Mouse (Mus musculus): Measurements from ENCODE around the gene Rhoc.

Rhoc gene

DNA sequence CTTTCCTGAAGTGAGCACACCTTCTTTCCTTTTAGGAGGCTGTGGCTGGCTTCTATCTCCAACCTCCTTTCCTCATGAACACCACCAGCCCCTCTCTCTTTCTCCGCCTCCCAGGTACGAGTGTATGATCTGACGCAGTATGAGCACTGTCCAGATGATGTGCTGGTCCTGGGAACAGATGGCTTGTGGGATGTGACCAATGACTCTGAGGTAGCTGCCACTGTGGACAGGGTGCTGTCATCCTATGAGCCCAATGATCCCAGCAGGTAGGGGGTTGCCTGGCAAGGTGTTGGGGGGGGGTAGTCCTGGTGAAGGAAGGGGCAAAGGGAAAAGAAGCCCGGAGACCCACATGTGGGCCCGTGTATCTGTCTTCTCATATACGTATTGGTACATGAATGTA is 2.9 kb upstream of the Rhoc start:
- no peak for DNase-seq (ENCODE audit: low read depth, low spot score)

DNA sequence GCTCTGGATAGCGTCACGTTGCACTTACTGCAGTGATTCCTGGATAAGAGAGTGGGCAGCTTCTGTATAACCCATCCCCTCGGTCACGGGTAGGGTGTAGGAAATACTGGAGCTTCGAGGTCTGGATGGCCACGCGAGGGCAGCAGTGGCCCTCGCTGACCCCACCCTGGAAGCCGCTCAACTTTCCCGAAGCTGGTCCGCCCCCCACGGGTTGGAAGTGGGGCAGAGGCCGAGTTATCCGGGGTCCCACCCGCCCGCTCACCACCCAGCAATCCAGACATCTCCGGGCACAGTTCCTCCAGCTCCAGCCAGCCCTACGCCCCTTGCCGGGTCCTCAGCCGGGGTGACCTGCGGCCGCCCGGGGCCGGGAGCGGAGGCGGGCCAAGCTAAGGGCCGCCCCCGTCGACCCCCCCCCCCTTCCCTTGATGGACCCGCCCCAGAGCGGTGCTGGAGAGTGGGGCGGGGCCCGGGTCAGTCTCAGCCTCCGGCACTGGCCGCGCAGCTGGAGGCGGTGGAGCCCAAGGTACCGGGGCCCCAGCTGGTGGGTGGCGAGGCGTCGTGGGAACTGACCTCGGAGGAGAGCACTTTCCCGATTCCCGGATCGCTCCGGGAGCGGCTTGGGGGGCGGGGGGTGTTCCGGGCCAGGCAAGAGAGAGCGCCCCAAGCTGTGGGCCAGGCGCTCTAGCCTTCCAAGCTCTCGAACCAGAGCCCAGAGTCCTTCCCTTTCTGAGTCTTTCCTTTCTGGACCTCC is 561 bp downstream of the Rhoc start:
- peak; percentile 86 for DNase-seq (ENCODE audit: low read depth, low spot score)

DNA sequence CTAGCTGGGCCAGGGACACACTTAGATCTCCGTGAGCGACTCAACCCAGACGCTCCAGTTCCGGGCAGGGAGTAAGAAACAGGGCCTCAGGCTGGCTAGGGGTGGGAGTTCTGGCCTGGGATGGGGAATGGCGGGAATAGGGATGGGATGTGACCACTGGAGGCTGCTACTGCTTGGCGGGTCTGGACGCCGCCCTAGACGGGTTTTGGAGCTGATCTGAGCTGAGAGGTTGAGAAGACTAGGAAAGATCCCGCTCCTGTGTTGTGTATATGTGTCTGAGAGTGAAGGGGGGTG is 1.1 kb downstream of the Rhoc start:
- peak; percentile 68 for DNase-seq (ENCODE audit: low read depth, low spot score)

DNA sequence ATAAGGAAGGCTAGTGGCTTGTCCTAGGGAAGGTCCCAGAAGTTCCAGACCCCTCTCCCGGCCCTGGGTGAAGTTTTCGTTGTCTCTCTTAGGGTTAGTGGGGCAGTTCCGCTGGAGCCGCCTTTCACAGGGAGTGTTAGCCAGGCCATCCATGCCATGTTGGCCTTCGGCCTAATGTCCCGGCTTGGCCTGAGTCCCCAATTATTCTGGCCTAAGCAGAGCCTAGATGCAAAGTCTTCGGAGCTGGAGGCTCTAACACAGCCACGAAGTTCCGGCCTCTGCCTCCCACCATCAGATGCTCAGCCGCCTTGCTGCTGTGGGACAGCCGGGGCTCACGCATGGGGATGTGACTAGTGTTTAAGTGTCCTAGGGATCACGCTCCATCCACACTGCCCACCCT is 1.6 kb downstream of the Rhoc start:
- DNase-seq (ENCODE audit: low read depth, low spot score) = peak; percentile 64

DNA sequence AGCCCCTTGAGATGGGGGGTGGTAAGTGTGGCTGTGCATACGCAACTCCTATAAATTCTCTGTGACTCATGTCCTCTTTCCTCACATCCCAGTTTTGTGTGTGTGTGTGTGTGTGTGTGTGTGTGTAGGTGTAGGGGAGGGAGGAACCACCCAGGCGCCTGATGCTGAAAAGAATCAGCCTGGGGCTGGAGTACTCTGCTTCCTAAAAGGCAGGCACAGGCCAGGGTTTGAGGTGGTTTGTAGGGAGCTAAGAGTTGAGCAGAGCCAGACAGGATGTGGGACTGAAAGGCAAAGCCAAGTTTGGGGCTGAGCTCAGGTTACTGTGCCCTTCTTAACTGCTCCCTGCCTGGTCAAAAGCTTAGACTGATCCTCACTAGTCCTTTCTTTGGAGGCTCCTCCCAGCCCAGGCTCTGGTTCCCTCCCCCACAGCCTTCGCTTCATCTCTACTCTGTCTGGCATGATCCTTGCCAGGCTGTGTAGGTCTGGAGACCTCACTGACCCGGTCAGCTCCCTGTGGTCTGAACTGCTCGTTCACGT is 2.3 kb downstream of the Rhoc start:
- peak; percentile 96 for DNase-seq (ENCODE audit: low read depth, low spot score)

DNA sequence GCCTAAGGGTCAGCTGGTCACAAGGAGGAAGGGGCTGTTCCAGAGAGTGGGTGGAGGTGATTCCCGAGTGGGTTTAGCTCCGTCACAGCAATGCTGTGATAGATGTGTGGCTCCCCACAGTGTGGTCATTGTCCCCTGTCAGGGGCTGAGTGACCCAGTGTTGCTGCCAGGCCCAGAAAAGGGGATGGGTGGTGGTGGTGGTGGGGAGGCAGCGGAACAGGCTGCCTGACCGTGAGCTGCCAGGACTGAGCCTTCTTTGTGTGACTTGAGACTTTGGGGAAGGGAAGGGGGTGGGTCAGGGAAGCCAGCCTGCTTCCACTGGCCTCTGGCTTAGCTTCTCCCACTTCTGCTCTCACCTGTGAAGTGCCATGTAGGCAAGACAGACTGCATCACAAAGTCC is 2.8 kb downstream of the Rhoc start:
- DNase-seq (ENCODE audit: low read depth, low spot score) = no peak

DNA sequence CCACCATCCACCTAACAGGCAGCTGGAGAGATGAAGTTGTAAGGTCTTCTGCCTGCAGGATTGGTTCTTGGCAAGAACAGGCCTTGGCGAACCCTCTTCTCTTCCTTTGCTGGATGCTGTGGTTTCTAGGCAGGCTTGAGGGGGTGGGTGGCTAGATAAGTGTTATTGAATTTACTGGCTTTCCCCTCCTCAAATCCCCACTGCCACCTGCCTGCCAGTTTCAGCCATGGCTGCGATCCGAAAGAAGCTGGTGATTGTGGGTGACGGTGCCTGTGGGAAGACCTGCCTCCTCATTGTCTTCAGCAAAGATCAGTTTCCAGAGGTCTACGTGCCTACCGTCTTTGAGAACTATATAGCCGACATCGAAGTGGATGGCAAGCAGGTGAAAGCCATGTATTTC is 3.5 kb downstream of the Rhoc start:
- no peak for DNase-seq (ENCODE audit: low read depth, low spot score)

DNA sequence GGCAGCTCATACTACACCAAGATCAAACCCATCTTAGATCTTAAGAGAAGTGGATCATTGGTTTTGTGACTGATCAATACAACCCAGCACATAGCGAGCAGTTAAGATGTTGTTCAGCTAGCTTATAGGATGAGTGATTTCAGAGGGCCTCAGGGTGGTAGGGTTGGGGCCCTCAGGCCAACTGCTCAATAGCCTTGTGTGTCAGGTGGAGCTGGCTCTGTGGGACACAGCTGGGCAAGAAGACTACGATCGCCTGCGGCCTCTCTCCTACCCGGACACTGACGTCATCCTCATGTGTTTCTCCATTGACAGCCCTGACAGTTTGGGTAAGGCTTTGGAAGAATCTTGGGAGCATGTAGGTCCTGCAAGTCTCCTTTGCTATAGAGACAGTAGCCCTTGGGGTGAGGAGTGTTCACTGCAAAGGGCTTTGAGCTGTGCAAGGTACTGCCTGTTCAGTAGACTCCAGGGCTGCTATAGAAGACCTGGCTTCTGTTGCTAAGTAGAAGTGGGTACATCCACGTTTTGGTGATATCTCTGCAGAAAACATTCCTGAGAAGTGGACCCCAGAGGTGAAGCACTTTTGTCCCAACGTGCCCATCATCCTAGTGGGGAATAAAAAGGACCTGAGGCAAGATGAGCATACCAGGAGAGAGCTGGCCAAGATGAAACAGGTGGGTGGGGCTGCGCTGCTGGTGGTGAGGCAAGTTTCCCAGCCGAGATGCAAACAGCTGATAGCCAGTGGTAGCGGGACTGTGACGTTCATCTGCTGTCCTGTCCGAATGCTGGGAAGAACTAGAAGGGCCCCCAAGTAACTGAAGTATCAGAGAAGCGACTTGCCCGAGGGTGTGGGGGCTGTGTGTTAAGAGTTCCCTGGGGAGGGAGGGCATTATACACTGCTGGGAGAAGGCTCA is 4.4 kb downstream of the Rhoc start:
- DNase-seq (ENCODE audit: low read depth, low spot score) = no peak

DNA sequence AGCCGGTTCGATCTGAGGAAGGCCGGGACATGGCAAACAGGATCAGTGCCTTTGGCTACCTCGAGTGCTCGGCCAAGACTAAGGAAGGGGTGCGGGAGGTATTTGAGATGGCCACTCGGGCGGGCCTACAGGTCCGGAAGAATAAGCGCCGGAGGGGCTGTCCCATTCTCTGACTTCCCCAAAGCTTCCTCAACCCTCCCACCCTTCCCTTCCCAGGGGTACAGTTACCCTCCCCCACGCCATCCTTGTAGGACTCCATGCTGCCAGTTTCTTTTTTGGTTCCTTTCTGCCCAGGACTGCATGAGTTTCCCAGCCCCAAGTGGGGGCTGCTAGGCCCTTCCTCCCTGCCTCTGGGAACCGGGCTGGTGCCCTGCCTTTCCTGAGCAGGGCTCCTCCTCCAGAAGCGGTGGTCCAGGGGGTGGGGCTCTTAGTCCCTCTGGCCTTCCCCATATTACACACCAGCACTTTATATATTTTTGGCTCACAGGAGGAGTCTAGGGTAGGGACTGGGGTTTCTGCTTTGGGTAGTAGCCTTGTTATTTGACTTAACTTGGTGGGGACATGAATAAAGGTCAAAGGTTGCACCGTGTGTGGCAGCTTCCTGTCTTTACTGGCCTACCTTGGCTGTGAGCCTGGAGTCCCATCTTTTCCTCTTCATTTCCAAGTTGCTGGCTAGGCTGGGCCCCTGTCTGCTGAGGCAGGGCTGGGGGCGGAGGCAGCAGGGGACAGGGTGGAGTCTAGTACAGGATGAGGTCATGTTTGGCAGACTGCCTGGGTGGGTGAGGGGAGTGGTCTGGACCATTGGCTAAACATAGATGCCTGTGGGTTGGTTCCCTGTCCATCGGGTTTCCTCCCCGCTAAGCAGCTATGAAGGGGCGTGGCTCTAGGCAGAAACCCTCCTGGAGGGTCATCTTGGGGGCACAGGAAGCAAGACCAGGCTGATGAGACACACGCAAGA is 6.0 kb downstream of the Rhoc start:
- peak; percentile 95 for DNase-seq (ENCODE audit: low read depth, low spot score)

DNA sequence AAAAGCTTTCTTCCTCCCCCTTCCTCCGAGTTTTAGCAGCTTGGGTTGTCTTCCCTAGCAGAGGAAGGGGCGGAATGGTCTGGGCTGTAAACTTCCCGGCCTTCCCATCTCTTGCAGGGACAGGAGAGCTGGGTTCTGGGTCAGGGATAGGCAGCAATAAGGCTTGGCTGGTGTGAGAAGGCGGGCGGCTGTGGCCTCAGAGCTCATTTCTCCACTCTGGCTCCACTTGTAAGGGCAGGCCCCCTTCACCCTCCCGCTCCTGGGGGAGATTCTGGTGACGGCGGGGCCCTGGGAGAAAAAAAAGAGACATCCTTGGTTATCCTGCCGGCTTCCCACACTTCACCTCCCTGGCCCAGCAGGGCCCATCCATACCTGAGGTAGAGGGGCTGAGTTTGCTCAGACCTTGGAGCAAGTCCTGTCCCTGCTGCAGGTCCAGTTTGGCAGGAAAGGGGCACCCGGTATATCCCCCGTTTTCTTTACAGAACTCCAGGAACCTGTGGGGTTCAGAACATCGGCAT is 6.8 kb downstream of the Rhoc start:
- DNase-seq (ENCODE audit: low read depth, low spot score) = no peak

DNA sequence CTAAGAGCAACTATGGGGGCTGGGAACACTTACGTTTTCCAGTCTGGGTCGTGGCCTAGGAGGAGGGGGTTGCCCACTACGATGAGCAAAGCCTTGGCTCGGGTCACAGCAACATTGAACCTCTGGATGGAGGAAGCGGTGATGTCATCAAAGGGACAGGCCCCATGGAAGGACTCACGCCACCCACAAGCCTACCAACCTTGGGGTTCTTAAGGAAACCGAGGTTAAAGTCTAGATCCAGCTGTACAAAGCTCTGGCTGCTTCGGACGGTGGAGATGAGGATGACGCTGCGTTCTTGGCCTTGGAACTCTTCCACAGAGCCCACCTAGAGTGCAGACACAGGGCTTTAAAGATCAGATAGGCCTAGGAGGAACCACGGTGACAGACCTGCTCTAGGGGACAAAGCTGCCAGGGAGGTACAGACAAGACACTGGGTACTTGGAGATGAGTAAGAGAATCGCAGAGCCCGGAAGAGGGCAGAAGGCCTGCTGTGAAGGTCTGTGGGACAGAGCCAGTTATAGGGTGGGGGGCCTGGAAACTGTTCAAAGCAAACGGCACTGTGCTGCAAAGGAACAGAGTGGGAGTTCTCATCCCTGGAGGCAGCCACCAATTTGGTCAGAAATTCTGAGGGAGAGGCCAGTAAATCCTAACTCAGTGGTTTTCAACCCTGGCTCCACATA is 7.6 kb downstream of the Rhoc start:
- DNase-seq (ENCODE audit: low read depth, low spot score) = no peak

DNA sequence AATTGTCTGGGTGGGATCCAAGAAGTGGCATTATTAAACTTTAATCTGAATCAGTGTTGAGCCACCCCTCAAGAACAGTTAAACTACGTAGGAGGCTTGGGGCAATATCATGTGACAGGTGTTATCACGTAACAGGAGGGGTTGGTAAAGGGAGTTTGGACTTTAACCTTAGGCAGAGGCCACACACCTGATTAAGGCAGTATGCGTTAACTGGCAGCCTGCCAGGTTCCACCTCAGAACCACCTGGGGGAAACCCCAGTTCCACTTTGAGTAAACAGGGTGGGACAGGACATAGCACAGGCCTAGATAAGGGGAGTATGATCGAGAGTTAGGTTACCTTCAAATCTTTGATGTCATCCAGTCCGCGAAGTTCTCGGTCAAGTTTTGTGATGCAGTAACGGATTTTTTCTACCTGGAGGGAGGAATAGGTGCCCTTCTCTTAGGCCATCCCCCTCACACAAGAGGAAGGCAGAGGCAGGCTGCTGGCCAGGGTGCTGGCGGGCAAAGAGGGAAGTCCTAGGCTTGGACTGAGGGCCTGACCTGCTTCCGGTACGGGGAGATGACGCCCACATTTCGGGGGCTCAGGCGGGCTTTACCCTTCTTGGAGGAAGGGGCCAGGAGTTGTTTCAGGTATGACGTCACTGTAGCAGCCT is 8.4 kb downstream of the Rhoc start:
- DNase-seq (ENCODE audit: low read depth, low spot score) = no peak

DNA sequence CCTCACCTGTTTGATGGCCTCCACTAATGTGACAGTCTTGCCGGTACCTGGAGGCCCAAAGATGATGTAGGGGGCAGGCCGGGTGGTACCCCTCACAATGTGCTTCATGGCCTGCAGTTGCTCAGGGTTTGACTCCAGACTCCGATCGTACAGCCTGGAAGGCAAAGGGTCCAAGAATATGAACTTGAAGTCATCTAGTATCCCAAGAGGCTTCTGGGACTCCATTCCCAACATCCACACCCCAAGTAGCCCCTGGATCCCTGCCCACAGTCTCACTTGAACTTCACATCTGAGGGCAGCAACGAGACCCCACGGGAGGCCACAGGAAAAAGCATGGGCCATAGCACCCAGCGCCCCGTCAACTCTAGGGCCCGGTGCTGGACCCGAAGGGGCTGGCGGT is 12.5 kb downstream of the Rhoc start:
- DNase-seq (ENCODE audit: low read depth, low spot score) = no peak

DNA sequence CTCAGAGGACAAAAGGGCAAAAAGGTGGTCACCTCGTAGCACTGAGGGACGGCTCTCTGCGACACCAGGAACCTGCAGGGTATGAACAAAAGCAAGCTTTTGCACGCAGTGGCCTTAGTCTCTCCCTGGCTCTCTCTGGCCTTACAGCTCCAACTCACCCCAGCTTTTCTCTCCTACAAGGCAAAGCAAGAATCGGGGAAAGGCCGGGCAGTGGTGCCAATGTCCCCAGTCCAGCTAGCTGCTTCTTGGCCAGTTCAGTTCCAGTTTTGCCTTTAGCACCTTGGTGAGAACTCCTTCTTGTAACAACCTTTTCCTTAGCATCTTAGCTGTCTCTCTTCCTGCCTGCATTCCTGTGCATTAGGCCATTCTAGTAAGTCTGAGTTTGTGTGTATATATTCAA is 13.3 kb downstream of the Rhoc start:
- no peak for DNase-seq (ENCODE audit: low read depth, low spot score)

DNA sequence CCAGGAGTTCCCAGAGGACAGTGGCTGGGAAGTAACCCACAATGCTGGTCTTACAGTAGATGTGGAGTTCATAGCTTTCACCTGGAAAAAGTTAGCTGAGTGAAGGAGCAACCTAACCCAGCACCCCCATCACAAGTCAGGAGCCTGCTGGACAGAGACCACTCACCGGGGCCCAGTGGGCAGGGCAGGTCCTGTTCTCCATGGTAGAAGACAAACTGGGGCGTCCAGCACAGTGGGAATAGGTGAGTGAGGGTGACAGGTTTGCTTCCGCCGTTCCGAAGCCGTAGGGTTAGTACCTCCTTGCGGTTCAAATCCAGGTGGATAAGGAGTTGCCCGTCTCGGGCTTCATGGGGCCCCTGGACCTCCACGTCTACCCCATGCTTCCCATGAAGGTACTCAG is 16.1 kb downstream of the Rhoc start:
- no peak for DNase-seq (ENCODE audit: low read depth, low spot score)

DNA sequence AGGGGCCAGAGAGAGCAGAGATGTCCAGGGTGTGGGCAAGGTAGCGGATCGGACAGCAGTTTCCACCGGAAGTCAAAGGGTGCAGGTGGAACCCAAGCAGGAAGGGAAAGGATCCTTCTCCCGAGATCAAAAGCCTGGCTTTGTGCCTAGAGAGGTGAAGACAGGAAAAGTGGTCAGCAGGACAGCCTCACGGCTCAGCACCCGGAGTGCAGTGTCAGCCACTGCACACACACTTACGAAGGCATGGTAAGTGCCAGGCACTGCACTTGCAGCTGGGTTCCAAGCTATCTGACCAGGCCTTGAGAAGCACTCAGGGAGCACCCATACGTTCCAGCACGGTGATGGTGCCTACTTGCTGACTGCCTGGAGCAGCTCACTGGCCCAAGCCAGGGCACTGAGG is 17.4 kb downstream of the Rhoc start:
- no peak for DNase-seq (ENCODE audit: low read depth, low spot score)

DNA sequence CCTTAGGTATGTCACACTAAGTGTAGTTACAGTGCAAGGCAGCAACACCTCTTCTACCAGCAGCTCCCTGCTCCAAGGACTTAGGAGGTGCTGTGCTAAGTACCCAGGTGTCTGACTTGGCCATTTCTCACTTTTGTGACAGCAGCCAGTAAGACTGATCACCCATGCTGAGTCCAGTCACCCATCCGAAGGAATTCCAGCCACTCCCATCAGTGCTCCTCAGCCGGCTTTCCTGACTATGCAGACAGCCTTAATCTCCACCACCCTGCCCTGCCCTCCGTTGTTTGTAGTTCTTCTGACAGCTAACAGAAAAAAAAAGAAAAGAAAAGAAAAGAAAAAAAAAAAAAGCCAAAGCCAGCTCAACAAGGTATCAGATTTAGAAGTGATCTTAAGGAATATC is 23.6 kb downstream of the Rhoc start:
- no peak for DNase-seq (ENCODE audit: low read depth, low spot score)

DNA sequence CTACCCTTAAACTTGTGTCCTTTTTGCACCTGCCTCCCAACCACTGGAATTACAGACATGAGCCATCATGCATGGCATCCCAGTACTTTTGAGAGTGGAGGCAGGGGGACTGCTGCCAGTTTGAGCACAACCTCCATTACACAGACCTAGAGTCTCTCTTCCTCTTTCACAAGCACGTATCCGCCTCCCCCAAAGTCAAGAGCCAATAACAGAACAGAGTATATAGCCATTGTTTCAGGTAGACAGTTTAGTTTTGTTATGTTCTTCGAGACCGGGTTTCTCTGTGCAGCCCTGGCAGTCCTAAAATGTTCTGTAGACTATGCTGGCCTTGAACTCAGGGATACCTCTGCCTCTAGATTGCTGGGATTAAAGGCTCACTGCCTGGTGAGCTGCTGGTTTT is 24.1 kb downstream of the Rhoc start:
- no peak for DNase-seq (ENCODE audit: low read depth, low spot score)

DNA sequence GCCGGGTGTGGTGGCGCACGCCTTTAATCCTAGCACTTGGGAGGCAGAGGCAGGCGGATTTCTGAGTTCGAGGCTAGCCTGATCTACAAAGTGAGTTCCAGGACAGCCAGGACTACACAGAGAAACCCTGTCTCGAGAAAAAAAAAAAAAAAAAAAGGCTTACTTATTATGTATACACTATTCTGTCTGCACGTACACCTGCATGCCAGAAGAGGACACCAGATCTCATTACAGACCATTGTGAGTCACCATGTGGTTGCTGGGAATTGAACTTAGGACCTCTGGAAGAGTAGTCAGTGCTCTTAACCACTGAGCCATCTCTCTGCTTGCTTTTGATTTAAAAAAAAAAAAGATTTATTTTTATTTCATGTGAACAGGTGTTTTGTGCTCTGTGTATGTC is 25.1 kb downstream of the Rhoc start:
- DNase-seq (ENCODE audit: low read depth, low spot score) = peak; percentile 44

DNA sequence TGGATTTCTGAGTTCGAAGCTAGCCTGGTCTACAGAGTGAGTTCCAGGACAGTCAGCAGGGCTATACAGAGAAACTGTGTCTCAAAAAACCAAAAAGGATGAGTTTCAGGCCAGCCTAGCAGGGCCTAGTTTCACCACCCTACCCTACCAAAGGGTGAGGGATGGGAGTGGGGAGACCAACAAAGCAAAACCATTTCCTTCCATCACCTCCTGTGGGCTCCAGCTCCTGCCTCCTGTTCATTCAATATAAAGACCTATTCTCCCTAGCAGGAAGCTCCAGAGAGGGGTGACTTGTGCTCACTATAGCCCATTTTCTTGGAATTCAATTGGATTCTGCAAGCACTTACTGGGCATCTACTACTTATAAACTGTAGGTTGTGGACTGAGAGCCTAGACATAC is 26.6 kb downstream of the Rhoc start:
- no peak for DNase-seq (ENCODE audit: low read depth, low spot score)

DNA sequence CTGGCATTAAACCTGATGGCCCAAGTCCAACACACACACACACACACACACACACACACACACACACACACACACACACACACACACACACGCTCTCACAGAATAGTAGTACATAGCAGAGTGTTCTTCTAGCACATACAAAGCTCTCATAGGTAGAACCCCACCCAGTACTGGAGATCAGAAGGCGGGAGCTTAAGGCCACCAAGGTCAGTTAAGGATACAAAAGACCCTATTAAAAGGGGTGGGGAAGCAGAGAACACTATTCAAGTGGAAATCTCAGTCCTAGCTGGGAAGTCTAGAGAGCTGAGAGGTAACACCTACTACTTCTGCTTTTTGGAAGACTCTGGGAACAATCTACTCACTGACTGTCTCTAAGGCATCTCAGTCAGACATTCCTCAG is 27.2 kb downstream of the Rhoc start:
- no peak for DNase-seq (ENCODE audit: low read depth, low spot score)

Data from 3T3-L1 (cell line).